Mouse (Mus musculus) olfactory bulb, adult 2 months (tissue): ENCODE results near the gene Limch1.

Source experiments
- CTCF ChIP-seq: fragments of 200-500 bp; IDR thresholded peaks from 2 replicates; pipeline ENCODE4 v1.5.1; 2012; ENCODE audit warnings: low read depth, mild to moderate bottlenecking, low read length, moderate library complexity; ENCODE audit not compliant: insufficient read depth
- POLR2A ChIP-seq: fragments of 200-500 bp; IDR thresholded peaks from 2 replicates; pipeline ENCODE4 v1.6.1; 2012; ENCODE audit warnings: mild to moderate bottlenecking, low read depth, low read length, moderate library complexity; ENCODE audit not compliant: insufficient read depth

DNA sequence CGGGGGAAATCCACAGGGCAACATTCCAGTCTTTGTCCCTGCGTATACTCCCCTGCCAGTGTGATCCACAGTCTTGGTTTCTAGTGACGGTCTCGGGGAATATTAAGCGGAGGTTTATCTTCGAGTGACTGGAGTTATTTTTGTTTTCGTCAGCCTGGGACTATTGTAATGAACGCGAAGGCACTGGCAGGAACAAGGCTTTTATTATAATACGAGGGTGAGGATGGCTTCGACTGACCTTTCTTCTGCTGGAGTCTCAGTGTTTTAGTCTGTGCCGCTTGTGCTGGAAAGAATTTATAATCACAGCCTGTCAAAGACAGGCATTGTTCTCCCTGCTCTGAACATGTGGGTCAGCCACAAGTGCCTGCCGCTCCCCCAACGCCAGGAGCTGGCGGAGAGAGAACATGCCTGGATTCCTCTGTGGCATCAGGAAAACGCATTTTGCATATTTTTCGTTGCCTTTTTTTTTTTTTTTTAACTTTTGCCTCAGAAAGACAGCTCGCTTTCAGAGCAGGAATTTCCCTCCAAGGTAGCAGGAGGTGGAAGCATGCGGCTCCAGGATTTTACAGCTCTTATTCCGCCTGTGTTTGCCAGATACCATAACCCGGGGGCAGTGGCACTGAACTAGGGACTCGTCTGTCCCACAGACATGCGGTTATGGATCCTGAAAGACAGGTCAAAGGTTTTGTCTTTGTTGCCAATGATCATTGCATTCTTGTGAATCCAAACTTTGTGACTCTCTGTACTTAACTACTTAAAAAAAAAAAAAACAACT, 222.6 kb downstream of the Limch1 start:
- TF ChIP-seq POLR2A (no peak), CTCF (no peak)
